Mouse (Mus musculus) NIH3T3 (cell line): ENCODE measurements around the gene Frmd8.

Source experiments
- DNase-seq: peaks from one replicate; pipeline ENCODE4 v3.0.0-alpha.2; 2012; ENCODE audit warnings: low read depth

Frmd8 gene

DNA sequence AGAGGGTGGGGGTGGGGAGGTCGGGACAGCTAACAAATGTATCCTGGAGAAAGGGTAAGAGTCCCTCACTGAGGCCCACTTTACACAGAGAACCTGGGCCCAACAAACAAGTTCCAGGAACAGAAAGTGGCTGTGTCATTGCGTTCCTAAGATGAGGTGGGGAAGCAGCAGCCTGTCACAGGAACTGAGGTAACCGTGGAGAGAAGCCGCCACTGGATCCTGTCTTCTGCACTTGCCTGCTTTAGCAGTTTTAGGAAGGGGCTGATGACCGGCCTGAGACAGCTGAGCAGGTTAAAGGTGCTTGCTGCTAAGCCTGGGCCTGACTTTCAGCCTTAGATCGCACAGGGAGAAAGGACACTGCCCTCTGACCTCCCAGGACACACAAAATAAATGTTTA lies 68.3 kb downstream of the Frmd8 start:
- DNase-seq, result no peak

DNA sequence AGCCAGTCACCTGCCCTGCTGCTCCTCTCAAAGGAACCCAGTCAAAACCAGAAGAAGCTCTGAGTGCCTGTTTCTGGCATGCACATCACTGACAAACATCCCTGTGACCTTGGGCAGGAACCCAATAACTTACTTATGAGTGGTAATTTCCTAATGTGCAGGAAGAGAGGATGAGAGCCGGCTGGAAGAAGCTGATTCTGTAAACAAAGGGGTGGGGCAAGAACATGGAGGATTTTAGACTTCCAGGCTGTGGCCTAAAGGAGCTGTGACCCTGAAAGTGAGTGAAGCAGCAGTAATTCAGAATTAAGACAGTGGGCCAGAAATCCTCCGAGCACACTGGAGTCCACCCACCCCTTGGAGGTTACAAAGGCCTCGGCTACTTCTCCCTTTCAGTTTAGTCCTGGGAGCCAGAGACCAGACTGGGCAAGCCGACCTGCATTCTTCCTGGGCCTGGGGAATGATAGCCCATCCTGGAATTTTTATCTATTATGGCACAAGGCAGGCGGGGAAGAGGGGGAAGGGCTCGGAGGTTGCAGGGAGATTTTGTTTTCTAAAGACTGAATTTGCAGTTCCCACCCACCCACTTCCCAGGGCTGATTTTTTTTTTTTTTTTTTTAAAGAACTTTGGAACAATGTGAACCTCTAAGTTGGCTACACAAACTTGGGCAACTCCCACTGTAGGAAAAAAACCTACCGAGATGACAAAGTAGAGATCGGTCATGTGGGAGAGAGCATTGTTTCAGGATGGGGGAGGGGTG lies 68.8 kb downstream of the Frmd8 start:
- peak; percentile 90 for DNase-seq

DNA sequence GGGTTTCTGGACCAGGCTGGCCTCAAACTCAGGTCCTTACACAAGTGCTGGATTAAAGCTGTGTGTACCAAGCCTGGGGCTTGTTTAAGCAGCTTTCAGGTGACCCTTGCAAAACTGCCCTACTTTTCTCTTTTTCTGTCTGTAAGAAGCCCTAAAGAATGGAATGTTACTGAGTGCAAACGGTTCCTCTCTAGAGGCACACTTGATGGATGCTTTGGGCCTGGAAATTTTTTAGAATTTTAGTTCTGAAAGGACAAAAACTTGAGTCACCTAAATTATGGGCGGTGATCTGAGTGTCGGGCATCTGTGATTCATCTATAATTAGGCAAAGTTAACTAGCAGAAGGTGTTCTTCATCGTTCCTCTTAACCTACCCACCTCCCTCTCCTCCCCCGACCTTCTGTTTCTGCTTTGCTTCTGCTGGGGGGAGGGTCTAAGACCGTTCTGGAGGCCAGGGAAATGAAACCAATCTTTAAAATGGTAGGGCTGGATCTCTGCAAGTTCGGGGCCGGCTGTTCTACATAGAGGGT lies 70.6 kb downstream of the Frmd8 start:
- peak; percentile 73 for DNase-seq

DNA sequence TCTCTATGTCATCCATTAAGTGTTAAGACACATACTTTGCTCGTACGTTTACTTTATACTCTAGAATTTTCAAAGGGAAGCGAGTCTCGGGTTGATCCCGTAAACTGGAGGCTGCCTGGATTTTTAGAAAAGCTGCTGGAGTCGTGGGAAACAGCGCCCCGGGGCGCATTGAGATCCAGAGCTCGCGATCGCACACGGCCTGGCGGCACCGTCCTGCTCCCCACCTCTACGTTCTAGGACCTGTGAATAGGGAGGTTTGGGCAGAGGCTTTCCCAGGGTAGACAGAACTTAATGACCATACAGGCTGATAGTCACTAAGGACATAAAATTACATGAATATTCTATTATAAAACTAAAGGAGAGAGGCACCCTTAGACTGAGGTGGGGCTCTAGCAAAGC lies 71.2 kb downstream of the Frmd8 start:
- DNase-seq, result peak; percentile 84

DNA sequence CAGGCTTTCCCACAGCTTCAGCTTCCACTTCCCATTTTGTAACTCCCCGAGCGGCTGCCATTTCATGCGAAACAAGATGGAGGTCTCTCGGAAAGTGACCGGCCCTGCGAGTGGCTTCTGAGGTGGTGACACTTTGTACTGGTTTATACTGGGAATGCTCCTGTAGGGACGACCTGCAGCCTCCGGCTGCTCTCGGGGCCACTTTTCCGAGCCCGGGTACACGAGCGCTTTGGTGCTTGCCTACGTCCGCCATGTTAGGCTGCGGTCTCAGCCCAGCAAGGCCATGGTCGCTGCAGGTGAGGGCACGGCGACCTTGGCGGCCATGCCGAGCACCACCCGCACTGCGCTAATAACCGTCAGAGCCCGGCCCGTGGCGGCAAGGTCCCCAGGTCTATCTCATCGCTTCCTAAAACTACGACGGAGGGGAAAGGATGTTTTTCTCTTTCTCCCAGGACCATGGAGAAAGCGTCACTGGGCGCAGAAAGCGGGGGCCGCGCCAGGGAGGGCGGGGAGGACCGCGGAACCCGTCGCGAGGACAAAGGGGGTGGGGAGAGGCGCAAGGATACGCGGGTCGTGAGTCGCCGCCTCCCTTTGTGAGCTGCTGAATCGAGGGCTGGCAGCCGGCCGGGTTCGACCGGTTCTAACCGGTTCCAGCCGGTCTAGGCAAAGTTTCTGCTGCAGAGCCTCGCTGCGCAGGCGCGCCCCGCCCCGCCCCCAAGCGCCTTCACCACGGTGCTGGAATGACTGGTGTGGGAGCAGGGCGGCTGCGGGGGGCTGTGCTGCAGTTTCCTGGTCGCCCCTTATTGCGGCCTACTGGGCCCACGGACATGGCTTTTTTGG lies 71.8 kb downstream of the Frmd8 start:
- peak; percentile 100 for DNase-seq

DNA sequence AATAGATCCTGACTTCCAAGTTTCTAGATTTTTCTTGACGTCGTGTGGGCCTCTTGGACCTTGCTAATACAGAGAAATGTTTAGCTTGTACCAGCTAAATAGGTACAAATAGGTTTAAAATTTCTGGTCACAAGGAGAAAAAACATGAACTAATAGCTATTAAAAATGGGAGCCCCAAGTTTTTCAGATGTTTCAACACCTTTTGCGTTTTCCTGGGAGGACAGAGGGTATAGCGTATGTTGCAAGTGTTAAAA lies 72.4 kb downstream of the Frmd8 start:
- no peak for DNase-seq

DNA sequence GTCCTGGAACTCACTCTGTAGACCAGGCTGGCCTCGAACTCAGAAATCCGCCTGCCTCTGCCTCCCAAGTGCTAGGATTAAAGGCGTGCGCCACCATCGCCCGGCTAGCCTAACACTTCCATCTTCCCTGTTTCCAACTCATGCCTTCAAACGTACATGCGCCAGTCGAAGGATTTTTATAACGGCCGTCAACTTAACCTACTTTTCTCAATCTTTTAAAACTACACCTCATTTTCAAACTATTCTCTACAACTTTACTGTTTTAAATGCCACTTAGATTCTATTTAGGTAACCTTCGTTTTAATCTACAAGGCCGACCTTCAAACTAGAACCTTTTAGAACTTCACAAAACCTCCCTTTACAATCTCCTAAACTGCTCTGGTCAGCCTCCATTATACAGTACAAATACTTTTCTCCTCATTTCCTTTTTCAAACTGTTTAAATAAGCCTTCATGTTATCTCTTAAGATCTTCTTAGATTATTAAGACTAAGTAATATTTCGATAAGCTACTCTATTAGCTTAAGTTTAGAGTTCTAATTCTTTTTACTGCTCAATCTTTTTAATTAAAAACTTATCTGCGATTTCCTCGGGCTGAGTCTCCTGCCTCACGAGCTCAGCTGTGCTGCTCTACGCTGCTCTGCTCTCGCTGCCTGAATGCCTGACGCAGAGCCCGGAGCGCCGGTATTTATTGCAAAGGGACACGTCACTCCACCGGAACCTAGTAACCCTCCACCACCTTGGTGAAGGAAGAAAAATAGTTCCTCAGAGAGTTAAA lies 72.9 kb downstream of the Frmd8 start:
- peak; percentile 99 for DNase-seq

DNA sequence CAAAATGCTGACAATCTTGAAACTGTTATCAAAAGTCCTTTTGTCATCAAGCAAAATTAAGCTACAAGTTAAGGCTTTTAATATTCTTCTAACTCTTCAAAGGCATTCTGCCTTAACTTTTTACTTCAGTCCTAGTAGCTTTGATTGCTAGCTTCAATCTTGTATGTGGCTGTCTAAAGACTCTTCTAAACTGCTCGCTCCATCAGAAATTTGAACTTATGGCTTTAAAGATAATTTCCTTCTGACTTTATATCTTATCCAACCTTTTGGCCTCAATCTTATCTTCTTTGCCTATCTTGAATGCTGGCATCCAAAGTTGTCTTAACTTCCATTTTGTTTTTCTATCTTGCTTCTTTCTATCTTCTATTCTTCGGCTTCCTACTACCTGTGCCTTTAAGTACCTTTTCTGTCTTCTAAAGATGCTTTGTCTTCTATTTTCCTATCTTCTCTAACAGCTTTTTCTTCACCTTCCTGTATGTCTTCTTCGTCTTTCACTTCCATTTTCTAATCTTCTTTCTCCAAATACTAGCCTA lies 73.6 kb downstream of the Frmd8 start:
- DNase-seq, result peak; percentile 48

DNA sequence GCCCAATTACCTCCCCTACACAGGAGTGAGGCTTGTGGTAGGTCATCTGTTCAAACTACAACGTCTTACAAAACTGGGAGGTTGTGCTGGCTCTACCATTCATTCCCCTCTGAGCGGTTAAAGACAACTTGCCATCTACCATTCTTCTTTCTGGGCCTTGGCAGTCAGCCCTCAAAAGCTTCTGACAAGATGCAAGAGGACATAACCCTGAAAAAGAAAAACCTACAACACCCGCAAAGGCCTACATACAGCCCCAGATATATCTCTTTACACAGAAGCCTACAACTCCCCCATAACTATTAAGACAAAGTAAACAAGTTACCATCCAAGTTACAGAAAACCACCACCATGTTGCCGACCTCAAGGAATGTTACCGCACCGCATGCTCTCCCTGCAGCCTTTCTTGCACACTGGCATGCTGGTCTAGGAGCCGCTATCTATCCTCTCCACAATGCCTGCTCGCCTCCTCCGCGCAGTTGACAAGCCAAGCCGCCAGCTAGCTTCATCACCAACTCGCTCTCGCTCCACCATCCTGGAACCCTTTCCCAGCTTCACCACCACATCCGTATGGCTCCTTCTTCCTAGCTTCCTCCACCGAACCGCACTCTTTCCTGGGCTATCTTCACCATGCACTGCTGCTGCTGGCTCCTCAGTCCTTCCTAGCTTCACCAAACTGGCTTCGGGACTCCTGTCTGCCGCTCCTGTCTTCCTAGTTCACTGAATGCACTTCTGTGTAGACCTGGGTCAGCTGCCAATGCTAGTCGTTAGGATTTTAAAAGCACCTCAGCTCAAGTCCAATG lies 74.2 kb downstream of the Frmd8 start:
- DNase-seq, result peak; percentile 76

DNA sequence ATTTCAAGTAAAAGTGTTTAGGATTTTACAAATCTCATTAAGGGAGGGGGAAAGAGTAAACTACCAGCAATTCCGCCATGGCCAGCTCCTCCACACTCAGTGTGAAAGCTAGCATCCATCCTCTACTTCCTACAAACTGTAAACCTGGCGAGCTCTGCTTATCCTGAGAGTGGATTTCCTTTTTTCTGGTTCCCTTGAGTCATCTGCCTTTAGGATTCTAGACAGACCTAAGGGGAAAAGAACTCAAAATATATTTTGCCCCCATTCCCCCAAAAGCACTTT lies 74.8 kb downstream of the Frmd8 start:
- DNase-seq, result peak; percentile 58
